Mouse (Mus musculus) 3134 (cell line): Measurements from ENCODE around the gene Ctcf.

Experiments
- DNase-seq: peaks from one replicate; pipeline ENCODE4 v3.0.0-alpha.2; 2011; ENCODE audit warnings: low spot score; ENCODE audit not compliant: insufficient read length; ENCODE audit errors: extremely low read depth

Ctcf gene

GRCm38 (mm10) chr8:105617451-105618278 lies 18.7 kb upstream of the Ctcf start:
- no peak for DNase-seq

- no peak for DNase-seq
These were observed 18.1 kb upstream of the Ctcf start for GRCm38 (mm10) chr8:105618279-105618634.

- DNase-seq = no peak
These were observed 17.3 kb upstream of the Ctcf start for GRCm38 (mm10) chr8:105618892-105619591.

- no peak for DNase-seq
These were observed 16.2 kb upstream of the Ctcf start for GRCm38 (mm10) chr8:105620211-105620610.

- DNase-seq = no peak
These were observed 15.2 kb upstream of the Ctcf start for GRCm38 (mm10) chr8:105620946-105621720.

GRCm38 (mm10) chr8:105621841-105622240 lies 14.5 kb upstream of the Ctcf start:
- DNase-seq = no peak

- peak; percentile 63 for DNase-seq
These were observed 13.9 kb upstream of the Ctcf start for GRCm38 (mm10) chr8:105622421-105622920.

- DNase-seq = no peak
These were observed 13.2 kb upstream of the Ctcf start for GRCm38 (mm10) chr8:105623118-105623517.

GRCm38 (mm10) chr8:105623679-105624245 lies 12.6 kb upstream of the Ctcf start:
- no peak for DNase-seq

- DNase-seq = no peak
These were observed 12.0 kb upstream of the Ctcf start for GRCm38 (mm10) chr8:105624401-105624800.

- no peak for DNase-seq
These were observed 11.5 kb upstream of the Ctcf start for GRCm38 (mm10) chr8:105624831-105625230.

- DNase-seq = no peak
These were observed 10.3 kb upstream of the Ctcf start for GRCm38 (mm10) chr8:105626086-105626485.

- DNase-seq = no peak
These were observed 7.0 kb upstream of the Ctcf start for GRCm38 (mm10) chr8:105629337-105629736.

GRCm38 (mm10) chr8:105634771-105635458 lies 1.5 kb upstream of the Ctcf start:
- no peak for DNase-seq

GRCm38 (mm10) chr8:105635481-105635880 lies 887 bp upstream of the Ctcf start:
- DNase-seq = no peak

GRCm38 (mm10) chr8:105636963-105637510 lies 669 bp downstream of the Ctcf start, which contains the start of gene Agrp:
Gene Agrp (minus strand): TSS chr8:105637393.
- peak; percentile 79 for DNase-seq

GRCm38 (mm10) chr8:105637601-105638041 lies 1.3 kb downstream of the Ctcf start:
- DNase-seq = no peak

- DNase-seq = no peak
These were observed 2.1 kb downstream of the Ctcf start for GRCm38 (mm10) chr8:105638510-105638909.

- DNase-seq = no peak
These were observed 3.5 kb downstream of the Ctcf start for GRCm38 (mm10) chr8:105639835-105640234.

GRCm38 (mm10) chr8:105640511-105640910 lies 4.1 kb downstream of the Ctcf start:
- DNase-seq = no peak
